In the genomic region with DNA sequence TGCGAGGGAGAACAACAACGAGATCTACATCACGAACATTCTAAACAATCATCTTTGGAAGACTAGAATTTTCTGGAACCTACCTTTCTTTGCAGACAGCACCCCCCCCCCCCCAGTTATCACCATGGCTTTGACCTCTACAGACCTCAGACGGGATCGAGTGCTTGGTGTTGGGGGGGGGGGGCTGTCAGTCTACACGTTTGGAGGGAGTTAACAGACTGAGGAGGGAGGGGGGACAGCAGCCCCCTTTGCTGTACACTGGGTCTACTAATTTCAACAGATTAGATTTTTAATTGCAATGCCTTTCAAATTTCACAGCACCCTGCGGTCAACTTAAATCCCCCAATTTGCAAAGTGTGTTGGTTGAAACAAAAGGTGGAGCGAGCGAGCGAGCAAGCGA, we compare ENCODE assay signal across 8 mouse cellular contexts. TPM values are rescaled to one million over a fixed set of nuclear protein-coding genes. Genes with fewer than 3 reads are reported as not detected.
DNase-seq lines count a peak whose midpoint lies in the region; ATAC-seq and TF ChIP-seq lines count a peak whose summit lies in the region.
"Had no signal": no experiment of that assay in that cellular context is flagged by ENCODE, and none has a peak within 500 bp of the region (broad histone marks: within the 10 kb centered on the region; RNA-seq: fewer than 3 reads in every experiment).

No protein-coding gene starts in this region.

- DNase-seq in kidney, postnatal 0 days (ENCODE audit: low spot score): no peak
- DNase-seq in kidney, postnatal 10 days: no peak
- no peak for DNase-seq in hindbrain, postnatal 0 days (ENCODE audit: low spot score)
- DNase-seq in ovary, postnatal 14 days (ENCODE audit: low spot score): no peak
- no peak for DNase-seq in left cerebral cortex, postnatal 4 days

- no peaks in the 10 kb centered on the region for H3K27me3 ChIP-seq in kidney, postnatal 0 days (ENCODE audit: insufficient read depth, low read length)
- H3K27me3 ChIP-seq in forebrain, embryonic 12.5 days: peaks cover 22% of the 10 kb centered on the region; the same call in 1 of the 2 replicates
- H3K27me3 ChIP-seq in hindbrain, postnatal 0 days (ENCODE audit: insufficient read depth, low read length): no peaks in the 10 kb centered on the region
- H3K27me3 ChIP-seq in neural tube, embryonic 13.5 days: no peaks in the 10 kb centered on the region

- TF ChIP-seq CTCF in kidney, postnatal 0 days (IDR thresholded peaks at IDR 0.05; ENCODE audit: low read depth): no peak
- TF ChIP-seq CTCF in hindbrain, postnatal 0 days (IDR thresholded peaks at IDR 0.05; ENCODE audit: low read depth): no peak

- peak overlapping the region; percentile 93 for H3K27ac ChIP-seq in kidney, postnatal 0 days
- peak overlapping the region; percentile 83 for H3K27ac ChIP-seq in forebrain, embryonic 12.5 days
- H3K27ac ChIP-seq in hindbrain, postnatal 0 days: peak overlapping the region; percentile 62; the same call in 1 of the 2 replicates
- peak overlapping the region; percentile 82 for H3K27ac ChIP-seq in neural tube, embryonic 13.5 days (replicated peaks)
- H3K27ac ChIP-seq: liver, embryonic 14.5 days had no signal

- 0 out of 2 replicates have a peak overlapping the region, but pooled peaks have one; percentile 42 for H3K9ac ChIP-seq in kidney, postnatal 0 days (ENCODE audit: low read depth, low read length)
- no peak overlapping the region for H3K9ac ChIP-seq in forebrain, embryonic 12.5 days
- H3K9ac ChIP-seq in hindbrain, postnatal 0 days (replicated peaks; ENCODE audit: low read length): no peak overlapping the region
- H3K9ac ChIP-seq in neural tube, embryonic 13.5 days: peak overlapping the region; percentile 47; the same call in 1 of the 2 replicates
- H3K9ac ChIP-seq: liver, embryonic 14.5 days had no signal

- ATAC-seq in kidney, postnatal 0 days (replicated peaks; ENCODE audit: low FRiP score, low read depth): no peak
- no peak for ATAC-seq in forebrain, embryonic 12.5 days (ENCODE audit: low FRiP score)
- no peak for ATAC-seq in hindbrain, postnatal 0 days
- no peak for ATAC-seq in neural tube, embryonic 13.5 days (ENCODE audit: low read depth)

- no peaks in the 10 kb centered on the region for H3K9me3 ChIP-seq in kidney, postnatal 0 days (replicated peaks; ENCODE audit: low read length)
- H3K9me3 ChIP-seq in forebrain, embryonic 12.5 days: no peaks in the 10 kb centered on the region
- H3K9me3 ChIP-seq in hindbrain, postnatal 0 days (ENCODE audit: low read length): no peaks in the 10 kb centered on the region
- H3K9me3 ChIP-seq in neural tube, embryonic 13.5 days: no peaks in the 10 kb centered on the region

- intact Hi-C loops in left cerebral cortex, postnatal 4 days (cut with DNase I): no loop called here

- WGBS in kidney, postnatal 0 days: 36% methylated on average over 11 of the region's 11 CpGs
- 19% methylated on average over 11 of the region's 11 CpGs for WGBS in forebrain, embryonic 12.5 days
- WGBS in hindbrain, postnatal 0 days: 26% methylated on average over 11 of the region's 11 CpGs
- 34% methylated on average over 11 of the region's 11 CpGs for WGBS in neural tube, embryonic 13.5 days

- no peaks in the 10 kb centered on the region for H3K36me3 ChIP-seq in kidney, postnatal 0 days (ENCODE audit: insufficient read depth, low read length)
- no peaks in the 10 kb centered on the region for H3K36me3 ChIP-seq in forebrain, embryonic 12.5 days (replicated peaks)
- H3K36me3 ChIP-seq in hindbrain, postnatal 0 days (ENCODE audit: insufficient read depth, low read length): no peaks in the 10 kb centered on the region
- H3K36me3 ChIP-seq in neural tube, embryonic 13.5 days: no peaks in the 10 kb centered on the region

- H3K4me1 ChIP-seq in kidney, postnatal 0 days (replicated peaks; ENCODE audit: insufficient read depth, low read length): peaks cover 37% of the 10 kb centered on the region
- peaks cover 36% of the 10 kb centered on the region for H3K4me1 ChIP-seq in forebrain, embryonic 12.5 days
- H3K4me1 ChIP-seq in hindbrain, postnatal 0 days (ENCODE audit: insufficient read depth, low read length): peaks cover 22% of the 10 kb centered on the region
- peaks cover 34% of the 10 kb centered on the region for H3K4me1 ChIP-seq in neural tube, embryonic 13.5 days (replicated peaks)

- H3K4me3 ChIP-seq in kidney, postnatal 0 days (replicated peaks; ENCODE audit: low read depth, low read length): no peak overlapping the region
- H3K4me3 ChIP-seq in forebrain, embryonic 12.5 days (replicated peaks): no peak overlapping the region
- H3K4me3 ChIP-seq in hindbrain, postnatal 0 days (ENCODE audit: low read length): 0 out of 2 replicates have a peak overlapping the region, but pooled peaks have one; percentile 4
- peak overlapping the region; percentile 8; the same call in 1 of the 2 replicates for H3K4me3 ChIP-seq in neural tube, embryonic 13.5 days

- peak overlapping the region; percentile 43 for H3K4me2 ChIP-seq in kidney, postnatal 0 days (ENCODE audit: low read length)
- peak overlapping the region; percentile 46 for H3K4me2 ChIP-seq in forebrain, embryonic 12.5 days
- peak overlapping the region; percentile 43 for H3K4me2 ChIP-seq in hindbrain, postnatal 0 days (ENCODE audit: low read depth, low read length)
- H3K4me2 ChIP-seq in neural tube, embryonic 13.5 days: peak overlapping the region; percentile 44

RNA-seq across cellular contexts. Expression of gene Hlf, which starts 20.3 kb away (rescaled TPM):
- 2.4 and 2.6 TPM in 2 replicates for polyA plus RNA-seq in kidney, postnatal 0 days (2015; fragmentation: Nextera tagmentation; extraction: Ambion mirVana)
- polyA plus RNA-seq in forebrain, embryonic 12.5 days (2016; fragmentation: Nextera tagmentation; extraction: Ambion mirVana): 2.2 and 3.3 TPM in 2 replicates
- total RNA-seq in hindbrain, postnatal 0 days (2014; rRNA removed): 4.6 and 10.4 TPM in 2 replicates
- 9.6 and 10.2 TPM in 2 replicates for polyA plus RNA-seq in hindbrain, postnatal 0 days (2015; fragmentation: Nextera tagmentation; extraction: Ambion mirVana)
- 3.3 TPM in 2 replicates for polyA plus RNA-seq in neural tube, embryonic 13.5 days (2015; fragmentation: Nextera tagmentation; extraction: Ambion mirVana)
- 10 to 100 TPM; 24.6 to 26.3 TPM for total RNA-seq in left cerebral cortex, postnatal 4 days (2021)

Comparison
In these comparisons a context has a peak if more than half of its experiments do, and no peak if none do; other contexts are left out.
1. H3K4me3 ChIP-seq: peak in hindbrain, postnatal 0 days (single experiment) and neural tube, embryonic 13.5 days (single experiment); none in kidney, postnatal 0 days (single experiment) and forebrain, embryonic 12.5 days (single experiment).
2. H3K9ac ChIP-seq: peak in kidney, postnatal 0 days (single experiment) and neural tube, embryonic 13.5 days (single experiment); none in forebrain, embryonic 12.5 days (single experiment) and hindbrain, postnatal 0 days (single experiment).
3. Peak in every context shown above with its lines, with median percentiles within 50 percentile points of each other: H3K27ac ChIP-seq and H3K4me2 ChIP-seq.